Mouse (Mus musculus): ENCODE measurements at regions not wholly inside any gene's neighbourhood (a gene's known extent, or its start where the extent isn't known, plus 50 kb on each side); places are given as distances from the start of the nearest gene placed in this dataset.

DNA sequence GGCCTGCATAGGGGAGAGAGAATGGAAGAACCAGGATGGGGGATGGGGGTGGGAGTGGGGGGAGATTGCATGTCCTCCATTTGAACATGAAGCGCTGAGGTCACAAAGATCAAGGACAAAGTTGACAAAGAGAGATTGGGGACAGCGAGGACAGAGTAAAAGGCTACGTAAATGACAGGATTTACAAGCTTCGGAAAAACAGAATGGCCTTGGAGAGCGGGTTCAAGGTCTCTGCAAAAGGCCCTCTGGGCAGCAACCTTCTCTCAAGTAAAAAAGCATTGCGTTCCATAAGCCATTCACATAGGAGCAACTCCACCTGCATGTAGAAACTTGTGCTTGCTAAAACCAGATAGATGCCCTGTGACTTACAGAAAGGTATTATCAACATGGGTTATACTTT lies 86.0 kb upstream of the Frmd6 start:
- TF ChIP-seq MYOD1 (IDR thresholded peaks at IDR 0.05; ENCODE audit: control insufficient read depth, insufficient read length, low read depth) (no peak), CEBPB (IDR thresholded peaks at IDR 0.05; ENCODE audit: low read depth) (no peak), MAX (IDR thresholded peaks at IDR 0.05) (no peak), CTCF (IDR thresholded peaks at IDR 0.05; ENCODE audit: control insufficient read depth, insufficient read depth, insufficient read length) (no peak), USF1 (IDR thresholded peaks at IDR 0.05; ENCODE audit: low read depth) (no peak), MYOG (IDR thresholded peaks at IDR 0.05; ENCODE audit: control insufficient read depth, extremely low read depth, insufficient read length) (no peak), FOSL1 (IDR thresholded peaks at IDR 0.05; ENCODE audit: insufficient read depth, low read length, poor library complexity, severe bottlenecking) (no peak)
- Histone ChIP-seq H3K79me3 (ENCODE audit: low read depth) (no peaks in the 10 kb centered on the region), H3K27me3 (ENCODE audit: control insufficient read depth, insufficient read depth, insufficient read length) (no peaks in the 10 kb centered on the region), H3K4me3 (ENCODE audit: insufficient read depth, poor library complexity, severe bottlenecking) (no peak overlapping the region), H3K36me3 (ENCODE audit: control insufficient read depth, insufficient read depth) (no peaks in the 10 kb centered on the region), H3K79me2 (ENCODE audit: control insufficient read depth, insufficient read depth) (no peaks in the 10 kb centered on the region), H3ac (ENCODE audit: control insufficient read depth, insufficient read length, low read depth) (no peak overlapping the region)

DNA sequence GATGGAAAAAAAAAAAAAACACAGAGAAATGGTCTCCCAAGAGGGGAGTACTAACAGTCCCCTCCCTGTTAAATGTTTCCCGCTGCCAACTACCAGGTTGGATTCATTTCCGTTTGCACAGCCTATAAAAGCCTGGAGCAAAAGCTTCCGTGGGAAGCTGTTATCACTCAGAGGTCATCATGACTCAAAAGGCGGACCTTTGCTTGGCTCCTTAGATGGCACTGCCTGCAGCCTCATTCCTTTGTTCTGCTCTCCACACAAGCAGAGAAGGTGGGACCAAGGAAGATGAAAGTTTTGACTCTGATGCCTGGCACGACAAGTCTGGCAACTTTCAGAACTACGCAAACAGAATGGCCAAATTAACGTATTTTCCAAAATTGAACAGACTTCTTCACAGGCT lies 85.5 kb upstream of the Frmd6 start:
- Histone ChIP-seq H3K79me2 (ENCODE audit: control insufficient read depth, insufficient read depth) (no peaks in the 10 kb centered on the region), H3ac (ENCODE audit: control insufficient read depth, insufficient read length, low read depth) (no peak overlapping the region), H3K4me3 (ENCODE audit: insufficient read depth, poor library complexity, severe bottlenecking) (no peak overlapping the region), H3K36me3 (ENCODE audit: control insufficient read depth, insufficient read depth) (no peaks in the 10 kb centered on the region), H3K27me3 (ENCODE audit: control insufficient read depth, insufficient read depth, insufficient read length) (no peaks in the 10 kb centered on the region), H3K79me3 (ENCODE audit: low read depth) (no peaks in the 10 kb centered on the region)
- TF ChIP-seq MAX (IDR thresholded peaks at IDR 0.05), result no peak

DNA sequence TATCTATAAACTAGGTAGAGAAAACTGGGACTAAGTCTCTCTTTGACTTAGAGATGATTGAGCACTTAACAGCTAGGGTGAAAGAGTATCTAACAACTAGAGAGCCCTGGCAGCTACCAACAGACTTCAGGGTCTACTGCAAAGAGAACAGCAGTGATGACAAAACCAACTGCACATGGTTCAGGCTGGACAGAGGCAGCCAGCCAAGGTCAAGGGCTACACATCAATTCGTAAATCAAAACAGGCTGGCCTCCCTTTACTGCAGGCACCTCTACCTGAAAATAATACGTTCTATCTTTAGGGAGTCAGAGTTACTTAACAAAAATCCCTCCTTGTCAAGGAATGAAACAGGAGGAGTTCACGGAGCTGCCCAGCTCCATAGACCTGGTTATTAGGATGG lies 82.5 kb upstream of the Frmd6 start:
- Histone ChIP-seq H3ac (ENCODE audit: control insufficient read depth, insufficient read length, low read depth) (no peak overlapping the region), H3K27me3 (ENCODE audit: control insufficient read depth, insufficient read depth, insufficient read length) (no peaks in the 10 kb centered on the region), H3K36me3 (ENCODE audit: control insufficient read depth, insufficient read depth) (no peaks in the 10 kb centered on the region), H3K79me3 (ENCODE audit: low read depth) (no peaks in the 10 kb centered on the region), H3K79me2 (ENCODE audit: control insufficient read depth, insufficient read depth) (no peaks in the 10 kb centered on the region), H3K4me3 (ENCODE audit: insufficient read depth, poor library complexity, severe bottlenecking) (no peak overlapping the region)
- no peak for TF ChIP-seq MYOG (IDR thresholded peaks at IDR 0.05; ENCODE audit: control insufficient read depth, extremely low read depth, insufficient read length)
- TF ChIP-seq CEBPB (IDR thresholded peaks at IDR 0.05; ENCODE audit: low read depth), result no peak
- TF ChIP-seq CTCF (IDR thresholded peaks at IDR 0.05; ENCODE audit: control insufficient read depth, insufficient read depth, insufficient read length), result no peak
- no peak for TF ChIP-seq USF1 (IDR thresholded peaks at IDR 0.05; ENCODE audit: low read depth)
- no peak for TF ChIP-seq MAX (IDR thresholded peaks at IDR 0.05)
- no peak for TF ChIP-seq MYOD1 (IDR thresholded peaks at IDR 0.05; ENCODE audit: control insufficient read depth, insufficient read length, low read depth)
- no peak for TF ChIP-seq FOSL1 (IDR thresholded peaks at IDR 0.05; ENCODE audit: insufficient read depth, low read length, poor library complexity, severe bottlenecking)

DNA sequence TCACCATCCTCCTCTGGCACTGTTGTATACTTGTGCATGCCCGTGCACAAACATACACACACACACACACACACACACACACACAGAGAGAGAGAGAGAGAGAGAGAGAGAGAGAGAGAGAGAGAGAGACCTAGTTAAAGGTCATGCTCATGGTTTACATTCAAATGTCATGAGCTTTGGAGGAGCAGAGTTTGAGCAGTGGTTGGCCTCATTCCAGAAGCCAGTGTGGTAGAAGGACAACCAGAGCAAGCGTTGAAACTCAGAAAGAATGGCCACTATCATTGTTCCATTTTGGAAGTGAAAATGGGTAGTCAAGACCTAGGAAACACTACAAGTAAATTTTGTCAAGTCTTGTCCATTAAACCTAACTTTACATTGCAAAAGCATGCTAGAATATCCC lies 79.6 kb upstream of the Frmd6 start:
- Histone ChIP-seq H3K79me2 (ENCODE audit: control insufficient read depth, insufficient read depth) (no peaks in the 10 kb centered on the region), H3K36me3 (ENCODE audit: control insufficient read depth, insufficient read depth) (no peaks in the 10 kb centered on the region), H3K79me3 (ENCODE audit: low read depth) (no peaks in the 10 kb centered on the region), H3ac (ENCODE audit: control insufficient read depth, insufficient read length, low read depth) (no peak overlapping the region), H3K27me3 (ENCODE audit: control insufficient read depth, insufficient read depth, insufficient read length) (no peaks in the 10 kb centered on the region), H3K4me3 (ENCODE audit: insufficient read depth, poor library complexity, severe bottlenecking) (no peak overlapping the region)
- TF ChIP-seq MYOD1 (IDR thresholded peaks at IDR 0.05; ENCODE audit: control insufficient read depth, insufficient read length, low read depth) (no peak), MYOG (IDR thresholded peaks at IDR 0.05; ENCODE audit: control insufficient read depth, extremely low read depth, insufficient read length) (no peak), USF1 (IDR thresholded peaks at IDR 0.05; ENCODE audit: low read depth) (no peak), MAX (IDR thresholded peaks at IDR 0.05) (no peak), FOSL1 (IDR thresholded peaks at IDR 0.05; ENCODE audit: insufficient read depth, low read length, poor library complexity, severe bottlenecking) (no peak), CEBPB (IDR thresholded peaks at IDR 0.05; ENCODE audit: low read depth) (no peak), CTCF (IDR thresholded peaks at IDR 0.05; ENCODE audit: control insufficient read depth, insufficient read depth, insufficient read length) (no peak)

DNA sequence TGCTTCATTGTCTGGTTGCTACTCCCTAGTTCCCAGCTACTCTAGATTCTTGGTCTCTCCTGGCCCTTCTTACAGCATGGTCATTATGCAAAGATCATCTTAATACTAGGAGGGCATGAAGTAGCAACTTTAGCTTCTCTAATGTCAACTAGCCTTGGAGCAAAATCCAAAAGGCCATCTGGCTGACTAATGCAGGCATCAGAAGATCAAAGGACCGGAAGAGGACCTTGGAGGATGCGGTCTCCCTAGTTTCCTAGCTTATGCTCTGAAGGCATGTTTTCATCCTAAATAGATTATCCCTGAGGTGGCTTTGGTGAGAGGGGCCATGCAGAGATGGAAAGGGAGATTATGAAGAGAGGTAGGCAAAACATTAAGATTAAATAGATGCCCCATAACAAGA lies 75.7 kb upstream of the Frmd6 start:
- Histone ChIP-seq H3K27me3 (ENCODE audit: control insufficient read depth, insufficient read depth, insufficient read length) (no peaks in the 10 kb centered on the region), H3ac (ENCODE audit: control insufficient read depth, insufficient read length, low read depth) (no peak overlapping the region), H3K79me2 (ENCODE audit: control insufficient read depth, insufficient read depth) (no peaks in the 10 kb centered on the region), H3K4me3 (ENCODE audit: insufficient read depth, poor library complexity, severe bottlenecking) (no peak overlapping the region), H3K36me3 (ENCODE audit: control insufficient read depth, insufficient read depth) (no peaks in the 10 kb centered on the region), H3K79me3 (ENCODE audit: low read depth) (no peaks in the 10 kb centered on the region)
- TF ChIP-seq CTCF (IDR thresholded peaks at IDR 0.05; ENCODE audit: control insufficient read depth, insufficient read depth, insufficient read length), result no peak
- no peak for TF ChIP-seq USF1 (IDR thresholded peaks at IDR 0.05; ENCODE audit: low read depth)
- TF ChIP-seq FOSL1 (IDR thresholded peaks at IDR 0.05; ENCODE audit: insufficient read depth, low read length, poor library complexity, severe bottlenecking), result no peak
- TF ChIP-seq MYOD1 (IDR thresholded peaks at IDR 0.05; ENCODE audit: control insufficient read depth, insufficient read length, low read depth), result no peak
- TF ChIP-seq MYOG (IDR thresholded peaks at IDR 0.05; ENCODE audit: control insufficient read depth, extremely low read depth, insufficient read length), result no peak
- no peak for TF ChIP-seq CEBPB (IDR thresholded peaks at IDR 0.05; ENCODE audit: low read depth)
- no peak for TF ChIP-seq MAX (IDR thresholded peaks at IDR 0.05)

DNA sequence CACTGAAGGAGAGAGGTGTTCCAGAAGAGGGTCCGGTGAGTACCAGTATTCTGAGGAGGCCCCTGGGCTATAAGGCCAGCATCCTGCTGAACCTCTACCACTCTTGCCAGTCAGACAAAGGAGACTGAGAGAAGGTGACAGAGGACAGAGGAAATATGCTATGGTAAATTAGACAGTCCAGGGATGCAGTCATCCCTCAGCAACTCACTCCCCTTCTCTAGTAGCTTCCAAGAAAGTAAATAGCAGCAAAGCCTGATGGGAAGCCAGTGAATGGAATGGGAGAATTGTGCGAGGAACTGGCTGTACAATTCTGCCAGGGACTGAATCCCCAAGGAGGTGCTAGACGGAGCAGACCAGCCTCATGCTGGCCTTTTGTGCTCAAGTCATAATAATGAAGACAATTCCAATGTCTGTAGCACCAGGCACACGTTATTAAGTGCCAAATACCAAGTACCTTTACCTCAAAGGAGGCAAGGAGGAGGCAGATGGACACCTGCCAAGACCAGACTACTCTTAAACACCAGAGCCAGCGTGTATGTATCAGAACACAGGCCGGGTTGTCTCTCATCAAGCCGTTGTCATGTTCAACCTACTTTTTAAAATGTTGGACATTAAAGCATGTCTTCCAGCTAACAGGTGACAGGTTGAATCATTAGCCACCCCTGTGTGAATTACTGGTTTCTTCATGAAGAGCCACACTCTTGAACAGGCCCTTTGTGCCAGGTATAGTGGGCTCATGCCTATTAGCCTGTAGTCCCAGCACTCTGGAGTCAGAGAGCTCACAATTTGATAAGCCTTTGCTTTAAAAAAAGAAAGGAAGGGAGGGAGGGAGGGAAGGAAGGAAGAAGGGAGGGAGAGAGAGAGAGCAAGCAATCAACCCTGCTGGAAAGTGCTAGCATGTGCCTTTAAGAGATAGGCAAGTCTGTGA lies 74.4 kb upstream of the Frmd6 start:
- no peaks in the 10 kb centered on the region for H3K79me3 ChIP-seq (ENCODE audit: low read depth)
- no peaks in the 10 kb centered on the region for H3K27me3 ChIP-seq (ENCODE audit: control insufficient read depth, insufficient read depth, insufficient read length)
- no peak overlapping the region for H3K4me3 ChIP-seq (ENCODE audit: insufficient read depth, poor library complexity, severe bottlenecking)
- no peaks in the 10 kb centered on the region for H3K79me2 ChIP-seq (ENCODE audit: control insufficient read depth, insufficient read depth)
- H3ac ChIP-seq (ENCODE audit: control insufficient read depth, insufficient read length, low read depth), result no peak overlapping the region
- no peak for TF ChIP-seq CTCF (IDR thresholded peaks at IDR 0.05; ENCODE audit: control insufficient read depth, insufficient read depth, insufficient read length)
- TF ChIP-seq FOSL1 (IDR thresholded peaks at IDR 0.05; ENCODE audit: insufficient read depth, low read length, poor library complexity, severe bottlenecking), result no peak
- TF ChIP-seq MYOG (IDR thresholded peaks at IDR 0.05; ENCODE audit: control insufficient read depth, extremely low read depth, insufficient read length), result no peak
- H3K36me3 ChIP-seq (ENCODE audit: control insufficient read depth, insufficient read depth), result no peaks in the 10 kb centered on the region

Data from C2C12 (cell line).